Mouse (Mus musculus) MEL (cell line): ENCODE results near the gene Caprin1. TPM values are rescaled to one million over a fixed set of nuclear protein-coding genes. Genes with fewer than 3 reads are reported as not detected.

ENCODE experiments used
- DNase-seq: peaks from one replicate; pipeline ENCODE4 v3.0.0; 2011; ENCODE audit warnings: low read depth, low spot score
- H3K27ac ChIP-seq: 2 replicates; pipeline ENCODE4 v1.5.1; 2012; ENCODE audit warnings: low read depth, mild to moderate bottlenecking, control low read depth, low read length, moderate library complexity; ENCODE audit not compliant: control insufficient read depth
- H3K27me3 ChIP-seq, 2 experiments: fragments of 150-350 bp in 1 of 2; sonication (generic) in 1 of 2; 2 replicates each; pipeline ENCODE4 v1.6.1; 2012; ENCODE audit warnings: low read length in 2 of 2, mild to moderate bottlenecking in 2 of 2, improper control_type of control experiment in 1 of 2, moderate library complexity in 1 of 2; ENCODE audit not compliant: insufficient read depth in 2 of 2, control insufficient read depth in 1 of 2
- H3K36me3 ChIP-seq, 2 experiments: 2 replicates each; pipeline ENCODE4 v1.6.1; 2012 to 2014; ENCODE audit warnings: low read length in 2 of 2, improper control_type of control experiment in 1 of 2, inconsistent platforms in 1 of 2, mild to moderate bottlenecking in 1 of 2; ENCODE audit not compliant: insufficient read depth in 2 of 2, control insufficient read depth in 1 of 2
- H3K4me1 ChIP-seq, 2 experiments: fragments of 150-350 bp in 1 of 2; sonication (generic) in 1 of 2; 2 replicates each; pipeline ENCODE4 v1.6.1; 2012; ENCODE audit warnings: low read length in 2 of 2, improper control_type of control experiment in 1 of 2, mild to moderate bottlenecking in 1 of 2; ENCODE audit not compliant: insufficient read depth in 2 of 2, control insufficient read depth in 1 of 2
- H3K4me3 ChIP-seq, 2 experiments: fragments of 150-350 bp in 1 of 2; sonication (generic) in 1 of 2; 2 replicates each; pipeline ENCODE4 v1.5.1; 2012; ENCODE audit warnings: low read depth in 2 of 2, low read length in 2 of 2, mild to moderate bottlenecking in 2 of 2, moderate library complexity in 2 of 2, control low read depth in 1 of 2, improper control_type of control experiment in 1 of 2; ENCODE audit not compliant: control insufficient read depth in 1 of 2, insufficient read depth in 1 of 2
- H3K79me2 ChIP-seq: 2 replicates; pipeline ENCODE4 v1.6.1; 2012; ENCODE audit warnings: mild to moderate bottlenecking, low read length, moderate library complexity; ENCODE audit not compliant: control insufficient read depth, poor library complexity, insufficient read depth
- H3K9ac ChIP-seq: 2 replicates; pipeline ENCODE4 v1.6.1; 2012; ENCODE audit warnings: low read depth, mild to moderate bottlenecking, control low read depth, low read length, moderate library complexity; ENCODE audit not compliant: control insufficient read depth, poor library complexity, severe bottlenecking
- H3K9me3 ChIP-seq: fragments of 150-350 bp; sonication (generic); replicated peaks from 2 replicates; pipeline ENCODE4 v1.6.1; 2012; ENCODE audit warnings: mild to moderate bottlenecking, low read length, improper control_type of control experiment, moderate library complexity; ENCODE audit not compliant: insufficient read depth
- BHLHE40 ChIP-seq: IDR thresholded peaks from 2 replicates; pipeline ENCODE4 v1.6.1; 2012; ENCODE audit warnings: low read depth, mild to moderate bottlenecking, inconsistent platforms, low read length, improper control_type of control experiment, borderline replicate concordance
- CHD1 ChIP-seq: IDR thresholded peaks from 2 replicates; pipeline ENCODE4 v1.6.1; 2012; ENCODE audit warnings: low read depth, mild to moderate bottlenecking, inconsistent platforms, low read length, improper control_type of control experiment
- CHD2 ChIP-seq: IDR thresholded peaks from 2 replicates; pipeline ENCODE4 v1.6.1; 2011; ENCODE audit warnings: low read length, improper control_type of control experiment
- CTCF ChIP-seq, 3 experiments: IDR thresholded peaks in 2 of 3; conservative IDR thresholded peaks in 1 of 3; 2 replicates each; pipeline ENCODE4 v1.5.1; 2011 to 2012; ENCODE audit warnings: low read length in 3 of 3, low read depth in 2 of 3, mild to moderate bottlenecking in 2 of 3, improper control_type of control experiment in 1 of 3, inconsistent platforms in 1 of 3, mixed read lengths in 1 of 3, moderate library complexity in 1 of 3; ENCODE audit not compliant: control insufficient read depth in 1 of 3, insufficient read depth in 1 of 3, poor library complexity in 1 of 3, severe bottlenecking in 1 of 3
- E2F4 ChIP-seq: IDR thresholded peaks from 2 replicates; pipeline ENCODE4 v1.6.1; 2011; ENCODE audit warnings: low read depth, low read length, improper control_type of control experiment, borderline replicate concordance
- ELF1 ChIP-seq: IDR thresholded peaks from 2 replicates; pipeline ENCODE4 v1.6.1; 2014; ENCODE audit warnings: low read depth, mild to moderate bottlenecking, inconsistent platforms, low read length, improper control_type of control experiment, moderate library complexity
- ETS1 ChIP-seq: IDR thresholded peaks from 2 replicates; pipeline ENCODE4 v1.6.1; 2012; ENCODE audit warnings: low read depth, mild to moderate bottlenecking, inconsistent platforms, low read length, improper control_type of control experiment, moderate library complexity
- GABPA ChIP-seq: IDR thresholded peaks from 2 replicates; pipeline ENCODE4 v1.6.1; 2012; ENCODE audit warnings: low read depth, mild to moderate bottlenecking, inconsistent platforms, low read length, improper control_type of control experiment, moderate library complexity
- MAZ ChIP-seq: IDR thresholded peaks from 2 replicates; pipeline ENCODE4 v1.6.1; 2012; ENCODE audit warnings: low read depth, mild to moderate bottlenecking, inconsistent platforms, low read length, improper control_type of control experiment
- MEF2A ChIP-seq: IDR thresholded peaks from 2 replicates; pipeline ENCODE4 v1.6.1; 2014; ENCODE audit warnings: low read depth, mild to moderate bottlenecking, inconsistent platforms, low read length, improper control_type of control experiment; ENCODE audit not compliant: poor library complexity, insufficient replicate concordance, severe bottlenecking; ENCODE audit errors: extremely low read depth
- MXI1 ChIP-seq: IDR thresholded peaks from 2 replicates; pipeline ENCODE4 v1.6.1; 2011; ENCODE audit warnings: mild to moderate bottlenecking, low read depth, low read length, improper control_type of control experiment
- NELFE ChIP-seq: IDR thresholded peaks from 2 replicates; pipeline ENCODE4 v1.6.1; 2011; ENCODE audit warnings: low read depth, low read length, improper control_type of control experiment
- RAD21 ChIP-seq: IDR thresholded peaks from 2 replicates; pipeline ENCODE4 v1.6.1; 2011; ENCODE audit warnings: mild to moderate bottlenecking, low read depth, low read length, improper control_type of control experiment
- RCOR1 ChIP-seq: IDR thresholded peaks from 2 replicates; pipeline ENCODE4 v1.6.1; 2012; ENCODE audit warnings: low read depth, mild to moderate bottlenecking, inconsistent platforms, low read length, improper control_type of control experiment
- SIN3A ChIP-seq: IDR thresholded peaks from 2 replicates; pipeline ENCODE4 v1.6.1; 2012; ENCODE audit warnings: low read length, improper control_type of control experiment, inconsistent platforms
- SMC3 ChIP-seq: IDR thresholded peaks from 2 replicates; pipeline ENCODE4 v1.6.1; 2011; ENCODE audit warnings: low read depth, low read length, improper control_type of control experiment
- TCF12 ChIP-seq: IDR thresholded peaks from 2 replicates; pipeline ENCODE4 v1.6.1; 2014; ENCODE audit warnings: low read depth, mild to moderate bottlenecking, inconsistent platforms, low read length, improper control_type of control experiment, moderate library complexity
- ZKSCAN1 ChIP-seq: IDR thresholded peaks from 2 replicates; pipeline ENCODE4 v1.6.1; 2012; ENCODE audit warnings: low read depth, mild to moderate bottlenecking, inconsistent platforms, low read length, improper control_type of control experiment, moderate library complexity
- ZNF384 ChIP-seq: IDR thresholded peaks from 2 replicates; pipeline ENCODE4 v1.6.1; 2012; ENCODE audit warnings: low read depth, mild to moderate bottlenecking, inconsistent platforms, low read length, improper control_type of control experiment
- polyA plus RNA-seq, 2 experiments: library from polyadenylated mRNA; stranded (reverse) in 1 of 2; unstranded in 1 of 2; fragments of >175 nt in 1 of 2; fragments of >200 nt in 1 of 2; gene quantifications; 2 replicates each; pipeline versions ENCODE4 v1.2.1 to v1.2.4; 2012; ENCODE audit warnings: low replicate concordance in 2 of 2, low read depth in 1 of 2; ENCODE audit not compliant: insufficient read length in 2 of 2, insufficient read depth in 1 of 2, missing spikeins in 1 of 2
- total RNA-seq: library from RNA; depleted of rRNA; stranded (reverse); fragments of 300-350 nt; gene quantifications from 2 replicates; pipeline ENCODE4 v1.2.3, GENCODE M21; 2012

Gene Caprin1
- total and polyA plus RNA-seq, 3 experiments, result 209 to 426 (median 239) TPM

DNA sequence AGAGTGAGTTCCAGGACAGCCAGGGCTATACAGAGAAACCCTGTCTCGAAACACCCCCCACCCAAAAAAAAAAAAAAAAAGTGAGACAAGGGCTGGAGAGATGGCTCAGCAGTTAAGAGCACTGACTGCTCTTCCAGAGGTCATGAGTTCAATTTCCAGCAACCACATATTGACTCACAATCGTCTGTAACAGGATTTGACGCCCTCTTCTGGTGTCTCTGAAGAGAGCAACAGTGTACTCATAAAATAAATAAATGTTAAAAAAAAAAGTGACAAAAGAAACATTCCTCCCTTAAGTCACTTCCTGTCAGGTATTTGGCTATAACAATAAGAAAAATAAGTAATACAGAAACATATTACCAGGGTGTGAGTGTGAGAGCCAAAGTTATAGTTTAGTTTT, 41.0 kb upstream of the Caprin1 start:
- Histone ChIP-seq H3K27me3 (no peaks in the 10 kb centered on the region), H3K9me3 (no peaks in the 10 kb centered on the region), H3K9ac (no peak overlapping the region), H3K4me1 (peaks cover 0 to 9% of the 10 kb centered on the region in 2 experiments; a peak in 2 of 4 replicates), H3K27ac (no peak overlapping the region), H3K4me3 (no peak overlapping the region), H3K79me2 (no peaks in the 10 kb centered on the region), H3K36me3 (peaks cover 0 to 5% of the 10 kb centered on the region in 2 experiments; a peak in 2 of 4 replicates)
- TF ChIP-seq RAD21, result peak; percentile 18; the same call in 1 of the 2 replicates
- TF ChIP-seq ZNF384, result peak; percentile 37
- TF ChIP-seq NELFE, result no peak
- peak; percentile 40 for TF ChIP-seq SMC3
- no peak for TF ChIP-seq ELF1
- TF ChIP-seq CTCF (IDR thresholded peaks at IDR 0.05 in 2 of 3, conservative IDR thresholded peaks at IDR 0.05 in 1 of 3; ENCODE audit: control insufficient read depth in 1 of 3, insufficient read depth in 1 of 3, low read depth in 2 of 3, low read length in 3 of 3, poor library complexity in 1 of 3, severe bottlenecking in 1 of 3), result peak in 1 of 3 experiments; percentile 19; a peak in 2 of 6 replicates
- no peak for TF ChIP-seq TCF12
- no peak for TF ChIP-seq GABPA
- no peak for TF ChIP-seq ZKSCAN1
- TF ChIP-seq BHLHE40, result no peak
- no peak for TF ChIP-seq CHD2
- DNase-seq, result peak; percentile 35

DNA sequence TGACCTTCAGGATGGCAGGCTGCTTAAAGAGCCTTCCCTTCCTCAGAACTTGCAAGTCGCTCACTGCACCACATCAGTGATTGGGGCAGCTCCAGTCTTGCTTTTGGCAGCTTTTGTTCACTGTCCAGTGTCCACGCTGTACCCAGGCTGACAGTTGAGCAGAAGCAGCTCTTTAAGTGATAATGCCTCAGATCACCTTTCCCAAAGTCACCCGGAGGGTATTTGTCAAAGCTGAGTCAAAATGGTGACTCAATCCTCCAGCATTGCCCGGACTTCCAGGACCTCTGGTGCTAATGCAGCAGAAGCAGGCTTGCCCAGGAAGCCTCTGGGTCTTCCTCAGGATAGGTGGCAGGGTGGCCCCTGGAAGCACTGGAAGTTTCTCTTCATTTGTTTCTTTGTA, 39.7 kb upstream of the Caprin1 start:
- no peak overlapping the region for H3K4me3 ChIP-seq
- no peak for DNase-seq
- H3K27me3 ChIP-seq, result no peaks in the 10 kb centered on the region
- peaks cover 0 to 5% of the 10 kb centered on the region in 2 experiments; a peak in 2 of 4 replicates for H3K4me1 ChIP-seq
- H3K9me3 ChIP-seq, result no peaks in the 10 kb centered on the region
- TF ChIP-seq ETS1 (no peak), BHLHE40 (no peak), ZNF384 (no peak), TCF12 (no peak), SIN3A (no peak), E2F4 (no peak), MXI1 (no peak), NELFE (no peak), RCOR1 (no peak), CHD1 (no peak), MEF2A (no peak), MAZ (no peak)
- TF ChIP-seq, all 39 proteins: peak for 0
- no peak overlapping the region for H3K27ac ChIP-seq
- H3K36me3 ChIP-seq, result peaks cover 0 to 2% of the 10 kb centered on the region in 2 experiments; a peak in 2 of 4 replicates
- H3K79me2 ChIP-seq, result no peaks in the 10 kb centered on the region
- no peak overlapping the region for H3K9ac ChIP-seq
